Mouse (Mus musculus): ENCODE measurements around the gene Gpr156.
"Not testable (repeated sequence)": the region's sequence is repeated elsewhere in the genome, so short reads cannot be mapped to it uniquely, and the experiment has no call there.

The Gpr156 gene

DNA sequence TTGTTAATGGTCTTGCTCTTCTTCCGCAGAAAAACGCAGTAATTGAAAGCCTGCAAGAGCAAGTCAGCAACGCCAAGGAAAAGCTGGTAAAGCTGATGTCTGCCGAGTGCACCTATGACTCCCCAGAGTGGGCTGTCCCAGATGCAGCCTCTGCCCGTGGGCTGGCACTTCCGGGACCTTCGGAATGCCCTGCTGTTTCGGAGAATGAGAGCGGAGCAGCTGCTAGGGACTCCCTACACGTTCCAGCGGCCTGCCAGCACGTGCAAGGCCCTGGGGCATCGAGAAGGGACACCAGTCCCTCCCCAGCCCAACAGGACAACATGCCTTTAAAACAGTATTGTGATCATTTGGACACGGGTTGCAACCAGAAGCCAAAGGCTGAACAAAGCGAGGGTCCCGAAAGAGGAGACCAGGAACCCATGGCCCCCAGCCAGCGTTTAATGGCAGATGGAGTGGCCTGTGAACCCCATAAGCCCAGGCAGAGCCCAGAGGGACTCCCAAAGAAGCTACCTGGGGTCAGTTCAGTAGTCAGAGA lies 88.3 kb downstream of the Gpr156 start:
- DNase-seq = no peak

DNA sequence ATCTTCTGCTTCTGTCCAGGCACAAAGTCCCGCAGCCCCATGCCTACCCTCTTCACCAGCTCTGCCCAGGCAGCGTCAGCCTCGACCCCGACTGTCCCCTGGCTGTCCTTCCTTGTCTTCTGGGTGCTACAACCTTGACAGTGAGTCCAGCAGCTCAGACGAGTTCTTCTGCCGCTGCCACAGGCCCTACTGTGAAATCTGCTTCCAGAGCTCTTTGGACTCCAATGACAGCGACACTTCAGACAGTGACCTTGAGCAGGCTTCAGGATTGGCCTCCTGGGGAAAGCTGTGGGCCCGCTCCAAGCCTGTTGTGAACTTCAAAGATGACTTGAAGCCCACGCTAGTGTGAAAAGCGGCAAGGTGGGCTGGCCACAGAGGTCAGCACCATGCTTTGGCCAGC lies 89.2 kb downstream of the Gpr156 start:
- DNase-seq = no peak

DNA sequence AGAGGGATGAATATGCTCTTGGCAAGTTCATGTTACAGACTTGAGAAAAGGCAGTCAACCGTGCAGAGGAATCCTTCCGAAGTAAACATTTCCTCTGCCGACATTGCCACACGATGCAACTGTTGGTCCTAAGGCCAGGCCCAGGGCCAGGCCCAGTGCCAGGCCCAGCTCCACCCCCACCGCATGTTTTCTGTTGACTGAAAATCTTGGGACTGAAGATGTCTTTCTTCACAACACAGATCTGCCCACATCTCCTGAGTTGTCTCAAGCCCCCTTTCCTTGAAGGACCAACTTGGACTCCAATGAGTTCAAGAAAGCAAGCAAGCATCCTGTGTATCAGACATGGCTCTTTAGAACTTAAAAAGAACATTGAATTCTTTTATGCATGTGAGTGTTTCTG lies 92.1 kb downstream of the Gpr156 start:
- DNase-seq = no peak

DNA sequence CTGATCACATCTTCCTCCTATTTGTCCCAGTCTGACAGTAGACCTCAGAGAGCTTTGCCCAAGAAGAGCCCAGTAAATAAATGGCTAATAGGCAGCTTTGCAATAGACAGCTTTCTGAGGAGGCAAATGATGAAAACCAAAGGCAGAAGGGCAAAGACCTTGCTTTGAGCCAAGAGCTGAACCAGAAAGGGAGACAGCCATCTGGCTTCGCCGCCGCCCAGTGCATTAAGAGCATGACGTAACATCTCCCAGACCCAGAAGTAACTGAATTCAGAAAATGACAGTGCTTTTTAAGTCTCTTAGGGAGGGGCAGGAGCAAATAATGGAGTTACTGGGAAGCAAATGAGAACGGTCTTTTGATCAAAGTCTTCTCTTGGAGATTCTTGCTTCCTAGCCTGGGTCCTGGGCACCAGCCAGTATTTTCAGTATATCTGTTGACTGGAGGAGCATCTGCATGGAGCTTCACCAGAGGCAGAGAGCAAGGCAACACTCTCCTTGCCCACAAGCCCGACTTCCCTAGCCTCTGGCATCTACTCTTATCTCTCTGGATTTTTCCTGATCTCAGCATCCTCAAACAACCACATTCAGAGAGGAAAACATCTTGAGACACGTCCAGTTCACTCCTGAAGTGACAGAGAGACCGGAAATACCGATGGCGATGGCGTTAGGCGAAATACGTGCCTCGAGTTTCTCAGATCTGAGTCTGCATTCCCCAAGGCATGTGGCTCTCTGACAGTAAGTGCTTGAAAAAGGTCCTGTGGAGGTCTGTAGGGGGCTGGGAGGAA lies 92.9 kb downstream of the Gpr156 start:
- DNase-seq = no peak

DNA sequence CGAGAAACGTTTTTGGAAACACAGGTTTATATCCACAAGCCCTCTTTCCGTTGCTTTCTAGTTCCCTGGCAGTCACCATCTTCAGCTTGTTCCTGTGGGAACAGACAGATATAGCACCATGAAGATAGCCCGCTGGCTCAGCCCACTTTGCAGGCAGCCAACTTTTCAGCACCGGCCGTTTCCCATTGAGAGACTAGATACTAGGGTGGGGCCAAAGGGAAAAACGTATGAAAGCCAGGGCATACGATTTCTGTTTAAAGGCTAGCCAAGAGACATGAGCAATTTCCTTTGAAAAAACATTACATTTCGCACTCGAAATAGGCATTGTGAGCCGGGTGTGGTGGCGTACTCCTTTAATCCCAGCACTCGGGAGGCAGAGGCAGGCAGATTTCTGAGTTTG lies 95.2 kb downstream of the Gpr156 start:
- DNase-seq = no peak

DNA sequence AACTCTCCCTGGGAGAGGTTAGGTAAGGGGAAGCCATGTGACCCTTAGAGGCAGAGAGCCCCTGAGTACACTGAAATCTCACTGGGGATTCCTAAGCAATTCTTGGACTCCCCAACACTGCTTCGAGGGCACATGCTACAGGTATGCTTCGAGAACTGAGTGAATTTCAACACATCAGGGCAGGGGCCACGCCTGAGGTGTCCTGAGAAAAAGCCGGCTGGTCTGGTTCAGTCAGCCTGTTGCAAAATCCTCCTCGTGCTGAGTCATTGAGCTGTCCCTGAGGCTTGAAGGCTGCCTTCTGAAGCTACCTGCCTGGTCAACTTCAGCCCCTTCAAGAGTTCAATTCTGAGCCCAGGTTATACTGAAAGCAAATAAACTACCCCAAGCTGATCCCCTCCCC lies 96.1 kb downstream of the Gpr156 start:
- DNase-seq = no peak

DNA sequence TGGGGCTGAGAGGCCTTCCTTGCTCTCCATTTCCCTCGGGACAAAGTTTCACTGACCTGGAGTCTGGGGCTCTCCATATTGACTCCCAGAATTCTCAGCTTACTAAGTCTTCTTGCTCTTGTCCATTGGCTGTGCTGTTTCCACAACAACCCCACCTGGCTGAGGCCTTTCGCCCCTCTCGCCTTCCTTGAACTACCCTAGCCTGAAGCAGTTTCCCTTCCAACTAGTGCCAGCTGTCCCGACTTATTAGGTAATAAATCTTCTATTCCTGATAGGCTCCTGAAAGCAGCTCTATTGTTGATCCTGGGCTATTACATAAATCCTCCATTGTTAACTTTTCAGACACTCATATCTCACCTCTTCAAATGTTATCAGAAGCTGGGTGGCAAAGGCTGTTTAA lies 96.6 kb downstream of the Gpr156 start:
- no peak for DNase-seq

DNA sequence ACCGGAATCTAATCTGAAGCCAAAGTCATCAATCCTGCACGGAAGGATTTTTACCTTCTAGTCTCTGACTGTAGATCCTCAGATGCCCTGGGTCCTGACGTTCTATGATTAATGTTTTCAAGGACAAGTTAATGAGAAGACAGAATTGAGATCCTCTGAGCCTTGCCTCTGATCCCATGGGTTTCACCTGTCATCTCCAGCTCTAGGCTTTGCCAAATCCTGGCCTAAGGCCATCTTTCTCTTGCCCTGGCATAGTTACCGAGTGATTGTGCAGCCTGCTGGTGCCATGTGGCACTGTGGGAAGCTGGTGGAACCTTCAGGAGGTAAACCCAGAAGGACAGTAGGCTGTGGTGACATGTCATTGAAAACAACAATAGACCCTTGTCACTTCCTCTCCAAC lies 98.7 kb downstream of the Gpr156 start:
- no peak for DNase-seq

DNA sequence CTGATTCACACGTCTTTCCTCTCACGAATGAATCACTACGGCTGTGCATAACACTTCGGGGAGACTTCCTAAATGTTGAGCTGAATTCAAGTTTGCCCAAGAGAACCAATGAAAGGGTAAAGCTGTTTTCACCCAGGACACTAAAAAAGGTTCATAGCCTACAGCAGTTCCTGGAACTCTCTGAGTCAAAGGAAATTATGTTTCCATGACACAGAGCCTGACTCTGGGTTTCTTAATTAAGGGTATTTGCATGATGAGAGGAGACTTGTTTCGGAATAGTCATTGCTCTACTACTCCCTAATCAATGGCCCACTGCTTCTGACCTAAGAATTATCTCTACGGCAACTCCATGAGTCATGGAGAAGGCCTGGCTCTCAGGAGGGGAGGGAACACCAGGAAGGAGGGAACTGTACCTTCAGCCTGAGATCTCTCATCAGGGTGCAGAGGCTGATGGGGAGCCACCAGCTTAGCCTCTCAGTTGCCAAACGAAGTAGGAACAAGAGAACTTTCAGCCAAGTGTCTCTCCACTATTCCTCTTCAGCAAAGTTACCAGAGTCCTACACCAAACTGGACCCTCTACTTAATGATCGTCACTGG lies 100.7 kb downstream of the Gpr156 start:
- DNase-seq = no peak

DNA sequence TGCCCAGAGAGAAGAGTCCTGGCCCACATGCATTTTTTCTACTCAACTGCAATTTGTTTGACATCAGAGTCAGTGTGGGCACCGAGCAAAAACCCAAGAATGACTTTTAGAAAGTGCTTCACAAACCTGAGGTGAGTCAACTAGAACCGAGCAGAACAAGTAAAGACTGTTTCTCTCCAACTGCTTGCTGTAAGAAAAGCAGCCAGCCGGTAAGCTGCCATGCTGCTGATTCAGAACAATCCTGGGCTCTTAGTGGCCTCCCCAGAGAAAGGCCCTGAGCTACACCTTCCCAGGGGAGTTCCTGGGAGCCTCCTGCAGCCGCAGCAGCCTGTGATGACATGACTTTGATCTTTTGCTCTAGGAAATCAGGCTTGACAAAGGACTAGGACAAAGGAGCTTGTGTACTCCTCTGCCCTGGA lies 101.7 kb downstream of the Gpr156 start:
- DNase-seq = no peak

DNA sequence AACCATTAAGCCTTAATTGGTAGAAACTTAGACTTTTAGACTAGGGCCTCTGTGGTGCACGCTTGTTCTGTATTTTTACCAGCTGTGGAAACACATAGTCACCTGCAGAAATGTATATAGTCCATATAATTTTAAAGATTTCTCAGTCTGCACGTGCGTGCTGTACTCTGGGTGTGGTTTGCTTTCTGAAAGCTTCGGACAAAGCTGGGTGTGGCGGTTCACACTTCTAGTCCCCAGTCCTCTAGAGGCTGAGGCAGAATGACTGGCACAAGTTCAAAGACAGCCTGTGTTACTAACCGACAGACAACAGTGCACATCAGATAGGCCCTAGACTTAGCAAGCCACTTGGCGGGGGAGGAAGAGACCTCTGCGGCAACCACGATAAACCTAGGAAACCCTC lies 116.3 kb downstream of the Gpr156 start:
- no peak for DNase-seq

DNA sequence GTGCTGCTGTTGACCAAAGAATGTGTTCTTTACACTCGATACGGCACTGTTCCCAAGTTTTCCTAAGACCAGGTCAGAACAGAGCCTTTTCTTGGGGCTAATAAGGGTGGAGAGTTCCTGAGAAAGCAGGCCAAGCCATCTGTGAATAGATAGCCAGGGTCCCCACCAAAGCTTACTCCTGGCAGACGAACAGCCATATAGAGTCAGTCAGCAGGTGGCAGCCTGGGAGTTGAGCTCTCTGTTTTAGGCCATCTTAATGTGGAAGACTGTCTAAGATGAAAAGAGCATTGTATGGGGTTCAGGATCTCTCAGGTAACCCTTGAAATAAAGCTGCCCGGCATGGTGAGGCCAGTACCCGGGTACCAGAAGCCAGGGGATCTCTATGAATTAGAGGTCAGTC lies 116.8 kb downstream of the Gpr156 start:
- peak; percentile 19 for DNase-seq

DNA sequence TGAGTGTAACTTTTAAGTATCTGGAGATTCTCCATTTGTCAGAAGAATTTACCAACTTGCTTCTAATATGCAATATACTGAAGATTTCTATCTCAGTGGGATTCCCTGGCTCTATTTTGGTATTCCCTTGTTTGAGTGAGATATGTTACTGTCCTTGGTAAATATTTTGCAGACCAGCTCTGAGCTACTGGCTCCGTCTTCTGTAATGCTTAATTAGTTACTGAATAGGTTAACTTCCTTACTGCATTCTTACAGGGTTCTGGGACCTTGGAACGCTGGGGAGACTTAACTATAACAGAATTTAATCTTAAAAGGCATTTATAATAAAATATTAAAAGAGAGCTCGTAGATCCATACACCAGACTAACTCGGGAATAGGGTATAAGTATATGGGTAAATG lies 121.8 kb downstream of the Gpr156 start:
- not testable (repeated sequence) for DNase-seq

DNA sequence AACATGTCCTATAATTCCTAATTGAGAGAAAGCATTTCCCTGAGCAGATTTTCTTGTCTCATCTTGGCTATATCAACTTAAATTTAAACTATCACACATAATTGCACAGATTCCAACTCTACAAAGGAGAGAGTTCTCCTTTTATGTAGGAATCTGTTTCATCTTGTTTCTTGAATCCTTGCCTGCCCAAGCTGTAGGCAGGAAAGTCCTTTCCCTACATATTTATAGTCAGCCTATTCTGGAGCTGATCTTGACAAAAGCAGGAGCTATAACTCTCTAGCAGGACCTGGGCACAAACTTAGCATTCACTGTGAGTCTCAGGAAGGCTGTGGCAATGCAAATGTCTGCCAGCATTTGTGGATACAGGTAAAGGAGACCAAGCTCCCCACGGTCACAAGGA lies 125.9 kb downstream of the Gpr156 start:
- DNase-seq = no peak

DNA sequence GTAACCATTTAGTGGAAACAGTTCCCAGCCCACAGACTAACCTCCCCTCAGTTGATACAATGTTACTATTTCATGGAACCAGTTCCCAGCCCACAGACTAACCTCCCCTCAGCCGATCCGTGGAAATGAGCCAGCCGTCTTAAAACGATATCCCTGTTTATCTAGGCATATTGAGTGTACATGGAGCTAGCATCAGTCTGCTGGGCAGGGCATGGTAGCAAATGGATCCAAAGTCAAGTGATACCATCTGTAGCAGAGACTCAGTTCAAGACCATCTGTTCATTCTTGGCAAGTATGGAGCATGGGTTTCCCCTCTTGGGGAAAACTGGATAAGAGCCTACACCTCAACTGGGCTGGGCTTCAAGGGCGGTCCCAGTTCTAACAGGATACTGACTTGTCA lies 128.3 kb downstream of the Gpr156 start:
- no peak for DNase-seq

DNA sequence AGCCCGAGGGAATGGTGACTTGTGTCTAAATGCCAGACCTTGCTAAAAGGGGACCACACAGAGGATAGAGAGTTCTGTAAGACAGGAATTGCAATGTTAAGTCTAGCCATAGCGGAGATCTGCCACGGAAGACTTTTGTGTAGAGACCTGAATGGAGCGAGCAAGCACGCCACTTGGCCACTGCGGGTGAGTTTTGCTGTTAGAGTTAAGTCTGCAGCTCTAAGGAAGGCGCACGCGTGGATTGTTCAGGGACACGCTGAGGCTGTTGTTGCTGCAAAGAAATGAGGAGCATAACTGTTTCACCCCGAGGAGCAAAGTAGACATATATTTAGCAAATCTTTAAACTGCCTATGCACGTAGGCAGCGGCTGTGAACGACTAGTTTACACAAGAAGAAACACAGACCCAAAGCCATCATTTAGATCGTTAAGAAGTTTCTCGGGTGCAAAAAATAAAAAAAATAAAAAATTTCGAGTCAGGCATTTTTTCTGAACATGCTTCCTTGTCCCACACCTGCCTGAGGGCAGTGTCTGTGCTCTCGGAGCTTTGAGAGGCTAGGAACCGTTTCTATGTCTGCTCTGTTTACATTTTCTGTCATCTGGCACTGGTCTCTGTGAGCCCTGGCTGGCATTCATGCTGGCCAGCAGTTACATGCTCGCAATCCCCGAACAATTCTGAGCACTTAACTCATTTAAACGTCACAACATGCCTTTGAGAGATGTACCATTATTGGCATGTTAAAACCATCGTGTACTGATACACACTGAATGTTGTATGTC lies 131.7 kb downstream of the Gpr156 start:
- DNase-seq = no peak

Data from thymus, postnatal 36 days (tissue).